Mouse (Mus musculus) adrenal gland, adult (tissue): ENCODE measurements around the gene Gpr156.
A peak's percentile ranks its signal among the peaks of the same experiment; 100 is the strongest.
"Not testable (repeated sequence)": the region's sequence is repeated elsewhere in the genome, so short reads cannot be mapped to it uniquely, and the experiment has no call there.

Experiments
- DNase-seq, 2 experiments: peaks; one replicate each; pipeline ENCODE4 v3.0.0; 2022 to 2023; ENCODE audit warnings: low spot score in 1 of 2; ENCODE audit not compliant: inconsistent age in 2 of 2

Gene Gpr156

GRCm38 (mm10) chr16:37999762-38000161 is 83.5 kb downstream of the Gpr156 start:
- no peak for DNase-seq

GRCm38 (mm10) chr16:38000178-38000577 is 83.9 kb downstream of the Gpr156 start:
- peak in 1 of 2 experiments; percentile 0 for DNase-seq

- DNase-seq = peak in 1 of 2 experiments; percentile 17
Observed at GRCm38 (mm10) chr16:38001766-38002165, 85.5 kb downstream of the Gpr156 start.

- DNase-seq = peak in 1 of 2 experiments; percentile 15
Observed at GRCm38 (mm10) chr16:38002485-38002884, 86.2 kb downstream of the Gpr156 start.

GRCm38 (mm10) chr16:38004486-38005020 is 88.3 kb downstream of the Gpr156 start:
- no peak for DNase-seq

- DNase-seq = peak in 1 of 2 experiments; percentile 28
Observed at GRCm38 (mm10) chr16:38005471-38005870, 89.2 kb downstream of the Gpr156 start.

GRCm38 (mm10) chr16:38008371-38008770 is 92.1 kb downstream of the Gpr156 start:
- no peak for DNase-seq

- DNase-seq = peak in 1 of 2 experiments; percentile 44
Observed at GRCm38 (mm10) chr16:38009041-38009825, 92.9 kb downstream of the Gpr156 start.

- no peak for DNase-seq
Observed at GRCm38 (mm10) chr16:38011486-38011885, 95.2 kb downstream of the Gpr156 start.

GRCm38 (mm10) chr16:38012382-38012781 is 96.1 kb downstream of the Gpr156 start:
- peak; percentile 51 to 90 for DNase-seq

GRCm38 (mm10) chr16:38012891-38013290 is 96.6 kb downstream of the Gpr156 start:
- DNase-seq = peak in 1 of 2 experiments; percentile 48

GRCm38 (mm10) chr16:38014951-38015350 is 98.7 kb downstream of the Gpr156 start:
- peak; percentile 19 to 71 for DNase-seq

GRCm38 (mm10) chr16:38016928-38017524 is 100.7 kb downstream of the Gpr156 start:
- no peak for DNase-seq

- DNase-seq = no peak
Observed at GRCm38 (mm10) chr16:38017958-38018376, 101.7 kb downstream of the Gpr156 start.

- no peak for DNase-seq
Observed at GRCm38 (mm10) chr16:38032644-38033043, 116.3 kb downstream of the Gpr156 start.

GRCm38 (mm10) chr16:38033071-38033470 is 116.8 kb downstream of the Gpr156 start:
- DNase-seq = no peak

GRCm38 (mm10) chr16:38038101-38038500 is 121.8 kb downstream of the Gpr156 start:
- DNase-seq = not testable (repeated sequence)

GRCm38 (mm10) chr16:38042160-38042559 is 125.9 kb downstream of the Gpr156 start:
- DNase-seq = no peak

GRCm38 (mm10) chr16:38044551-38044950 is 128.3 kb downstream of the Gpr156 start:
- DNase-seq = no peak

- no peak for DNase-seq
Observed at GRCm38 (mm10) chr16:38047781-38048558, 131.7 kb downstream of the Gpr156 start.
